Mouse (Mus musculus) ES-Bruce4 (cell line): Measurements from ENCODE around the gene Tmem43. TPM values are rescaled to one million over a fixed set of nuclear protein-coding genes. Genes with fewer than 3 reads are reported as not detected.

Experiments used
- H3K27ac ChIP-seq: 2 replicates; pipeline ENCODE4 v1.5.1; 2012; ENCODE audit warnings: low read length, inconsistent platforms; ENCODE audit not compliant: insufficient read depth
- H3K27me3 ChIP-seq: 2 replicates; pipeline ENCODE4 v1.6.1; 2012; ENCODE audit warnings: mild to moderate bottlenecking, low read length, inconsistent platforms; ENCODE audit not compliant: control insufficient read depth, poor library complexity, insufficient read depth, severe bottlenecking
- H3K36me3 ChIP-seq: 2 replicates; pipeline ENCODE4 v1.6.1; 2012; ENCODE audit warnings: inconsistent platforms, mild to moderate bottlenecking, low read length, moderate library complexity; ENCODE audit not compliant: control insufficient read depth, poor library complexity, insufficient read depth, severe bottlenecking
- H3K4me1 ChIP-seq: one replicate; pipeline ENCODE4 v1.8.1; 2011; ENCODE audit warnings: low read length; ENCODE audit not compliant: control insufficient read depth, insufficient read depth
- H3K4me3 ChIP-seq: 2 replicates; pipeline ENCODE4 v1.5.1; 2011; ENCODE audit warnings: low read depth, mild to moderate bottlenecking, low read length
- H3K9ac ChIP-seq: 2 replicates; pipeline ENCODE4 v1.6.1; 2012; ENCODE audit warnings: low read depth, mild to moderate bottlenecking, inconsistent platforms; ENCODE audit not compliant: poor library complexity, severe bottlenecking
- H3K9me3 ChIP-seq: replicated peaks from 2 replicates; pipeline ENCODE4 v1.6.1; 2012; ENCODE audit warnings: mild to moderate bottlenecking, low read length, inconsistent platforms; ENCODE audit not compliant: control insufficient read depth, poor library complexity, insufficient read depth, severe bottlenecking
- CTCF ChIP-seq: IDR thresholded peaks from one replicate; pipeline ENCODE4 v1.8.1; 2011; ENCODE audit warnings: low read depth, low read length
- EP300 ChIP-seq: IDR thresholded peaks from 2 replicates; pipeline ENCODE4 v1.6.1; 2011; ENCODE audit warnings: low read depth, low read length; ENCODE audit not compliant: insufficient read depth
- POLR2A ChIP-seq: IDR thresholded peaks from one replicate; pipeline ENCODE4 v1.8.1; 2011; ENCODE audit warnings: low read length; ENCODE audit not compliant: insufficient read depth
- polyA plus RNA-seq: library from polyadenylated mRNA; stranded (reverse); fragments of >200 nt; gene quantifications from 2 replicates; pipeline ENCODE4 v1.2.4, GENCODE M21; 2011; ENCODE audit warnings: low read depth; ENCODE audit not compliant: missing spikeins, insufficient read depth, insufficient read length

The Tmem43 gene
- 49.2 and 55.3 TPM in 2 replicates for polyA plus RNA-seq

DNA sequence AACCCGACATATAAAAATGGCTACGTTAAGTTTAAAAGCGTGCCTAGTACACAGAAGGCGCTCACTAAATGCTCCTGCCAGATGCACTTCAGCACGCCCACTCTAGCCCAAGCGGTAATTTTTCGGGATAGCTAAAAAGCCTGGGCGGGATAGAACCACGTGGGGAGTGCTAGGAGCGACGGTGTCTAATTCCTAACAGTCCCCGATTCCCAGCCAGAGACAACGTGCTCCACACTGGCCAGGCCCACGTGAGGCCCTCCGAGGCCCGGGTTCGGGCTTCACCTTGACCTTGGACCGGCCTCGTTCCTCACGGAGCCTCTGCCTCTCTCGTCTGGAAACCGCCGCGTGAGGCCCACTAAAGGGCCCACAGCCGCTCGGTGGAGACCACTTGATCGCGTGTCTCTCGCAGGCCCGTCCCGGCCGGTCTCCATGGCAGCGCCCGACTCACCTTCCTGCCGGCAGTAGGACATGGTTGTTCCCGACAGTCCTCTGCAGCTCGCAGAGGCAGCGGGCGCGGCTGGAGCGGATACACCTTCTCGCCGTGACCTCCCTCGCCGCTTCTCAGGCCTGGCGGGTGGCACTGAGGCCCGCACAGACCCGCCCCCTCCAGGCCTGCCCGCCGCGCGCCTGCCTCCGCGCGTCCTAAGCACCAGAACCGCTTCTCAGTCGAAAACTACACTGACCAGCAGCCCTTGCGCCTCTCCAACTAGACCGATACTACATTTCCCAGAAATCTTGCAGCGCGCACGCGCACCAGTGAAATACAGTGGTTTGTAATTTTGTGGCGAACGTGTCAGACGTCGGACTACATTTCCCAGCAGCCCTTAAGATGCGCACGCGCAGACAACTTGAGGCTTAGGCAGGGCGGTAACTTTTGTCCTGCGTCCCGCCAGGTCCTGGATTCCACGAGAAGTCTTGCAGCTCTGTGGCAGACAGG, at the start of gene Tmem43, which contains the start of gene Chchd4:
Gene Tmem43, plus strand, starts transcription at position 836 of the 937 bp plus-strand sequence.
Gene Chchd4, minus strand, starts transcription at position 679 of the 937 bp plus-strand sequence.
- Histone ChIP-seq H3K4me1 (peaks cover 7% of the 10 kb centered on the region), H3K27me3 (no peaks in the 10 kb centered on the region), H3K27ac (peak within 1 kb of the TSS; percentile 10; the same call in 1 of the 2 replicates), H3K9me3 (no peaks in the 10 kb centered on the region), H3K36me3 (no peaks in the 10 kb centered on the region; the same call in none of the 2 replicates), H3K9ac (peak within 1 kb of the TSS; percentile 86), H3K4me3 (peak within 1 kb of the TSS; percentile 78)
- TF ChIP-seq POLR2A (peak; percentile 28), EP300 (no peak)

DNA sequence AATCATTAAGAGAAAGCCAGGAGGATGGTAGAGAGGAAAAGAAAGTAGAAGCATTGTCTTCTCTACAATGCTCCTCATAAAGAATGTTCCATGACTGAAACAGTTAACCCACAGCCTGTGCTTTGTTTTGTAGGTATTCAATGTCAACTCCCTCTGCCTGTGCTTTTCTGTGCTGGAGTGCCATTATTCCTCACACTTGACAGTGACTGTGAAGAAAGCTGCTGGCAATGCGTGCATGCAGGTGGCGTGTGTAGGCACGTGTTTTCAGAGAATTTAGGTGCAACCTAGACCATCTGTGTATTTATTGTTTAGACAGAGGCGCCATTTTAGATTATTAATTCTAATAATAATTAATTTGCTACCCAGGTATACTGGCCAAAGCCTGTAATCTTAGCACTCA, 49.4 kb upstream of the Tmem43 start:
- Histone ChIP-seq H3K36me3 (no peaks in the 10 kb centered on the region), H3K27ac (no peak overlapping the region), H3K27me3 (no peaks in the 10 kb centered on the region), H3K4me1 (no peaks in the 10 kb centered on the region), H3K9me3 (no peaks in the 10 kb centered on the region), H3K9ac (no peak overlapping the region), H3K4me3 (no peak overlapping the region)
- TF ChIP-seq POLR2A (no peak), CTCF (no peak), EP300 (no peak)

- H3K9me3 ChIP-seq, result no peaks in the 10 kb centered on the region
- TF ChIP-seq EP300 (peak; percentile 59; the same call in 1 of the 2 replicates), CTCF (no peak), POLR2A (peak; percentile 98)
- no peaks in the 10 kb centered on the region for H3K4me1 ChIP-seq
- no peaks in the 10 kb centered on the region for H3K27me3 ChIP-seq
- H3K4me3 ChIP-seq, result peak overlapping the region; percentile 85
- H3K9ac ChIP-seq, result peak overlapping the region; percentile 56
- no peaks in the 10 kb centered on the region for H3K36me3 ChIP-seq
- H3K27ac ChIP-seq, result no peak overlapping the region
Measured at GRCm38 (mm10) chr6:91440474-91441144, 32.9 kb upstream of the Tmem43 start.

GRCm38 (mm10) chr6:91441145-91441662, 32.3 kb upstream of the Tmem43 start:
- Histone ChIP-seq H3K27ac (no peak overlapping the region), H3K4me3 (peak overlapping the region; percentile 85), H3K27me3 (no peaks in the 10 kb centered on the region), H3K4me1 (no peaks in the 10 kb centered on the region), H3K36me3 (no peaks in the 10 kb centered on the region), H3K9ac (peak overlapping the region; percentile 56), H3K9me3 (no peaks in the 10 kb centered on the region)
- TF ChIP-seq CTCF (no peak), POLR2A (no peak), EP300 (no peak)

DNA sequence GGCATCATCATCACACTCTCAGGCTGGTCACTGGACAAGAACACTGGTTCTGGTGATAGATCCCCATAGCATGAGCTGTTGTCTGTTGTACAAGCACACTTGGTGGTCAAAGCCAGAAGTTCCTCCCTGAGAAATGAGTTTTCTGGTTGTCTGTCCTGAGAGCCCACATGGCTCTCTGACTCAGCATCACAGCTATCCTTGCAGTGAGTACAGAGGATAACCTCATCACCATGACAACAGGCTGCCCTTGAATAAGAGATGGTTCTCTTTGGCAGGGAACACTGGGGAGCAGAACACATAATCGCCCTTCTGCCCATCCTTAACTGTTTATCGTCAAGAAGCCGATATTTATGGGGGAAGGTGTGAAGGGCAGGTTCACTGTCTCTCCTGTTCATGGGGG, 28.2 kb upstream of the Tmem43 start:
- Histone ChIP-seq H3K4me3 (no peak overlapping the region), H3K27ac (no peak overlapping the region), H3K36me3 (no peaks in the 10 kb centered on the region), H3K4me1 (no peaks in the 10 kb centered on the region), H3K9me3 (no peaks in the 10 kb centered on the region), H3K9ac (no peak overlapping the region), H3K27me3 (no peaks in the 10 kb centered on the region)
- TF ChIP-seq EP300, result no peak
- TF ChIP-seq POLR2A, result no peak
- no peak for TF ChIP-seq CTCF
